Mouse (Mus musculus) cerebral cortex, adult 2 months (tissue): ENCODE results near the gene Trim39.

ENCODE experiments used
- WGBS: fragments of 180-500 bp; shearing (Covaris S2); methylation state at CpG from one replicate; pipeline ENCODE4 v1.1.7; 2018; 5-methylcytosine and 5-hydroxymethylcytosine counted together

The Trim39 gene

DNA sequence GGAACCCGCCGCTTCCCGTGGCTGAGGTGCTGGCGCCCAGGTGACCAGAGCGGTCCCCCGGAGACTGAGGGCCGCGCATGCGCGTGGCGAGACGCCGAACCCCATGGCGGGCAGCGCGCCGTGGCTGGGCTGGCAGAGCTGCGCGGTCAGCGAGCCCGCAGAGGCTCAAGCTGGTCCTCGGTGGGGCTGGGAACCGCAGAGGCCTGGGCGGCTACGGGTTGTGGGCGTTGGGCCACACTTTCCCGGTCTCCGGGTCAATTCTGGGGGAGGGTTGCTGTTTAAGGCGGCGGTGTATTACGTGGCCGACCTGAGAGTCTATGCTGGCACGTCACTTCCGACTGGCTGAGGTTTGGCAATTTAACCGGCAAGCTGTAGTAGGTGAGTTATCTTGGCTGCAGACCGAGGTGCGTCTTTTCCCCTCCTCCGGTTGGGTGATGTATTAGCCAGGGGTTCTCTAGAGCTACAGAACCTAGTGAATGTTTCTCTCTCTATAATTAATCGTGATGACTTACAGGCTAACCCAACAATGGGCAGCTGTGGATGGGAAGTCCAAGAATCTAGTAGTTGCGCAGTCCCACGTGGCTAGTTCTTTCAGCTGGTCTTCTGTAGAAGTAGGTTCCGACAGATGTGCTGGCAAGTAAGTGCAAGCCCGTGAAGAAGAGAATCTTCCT is at the start of gene Trim39:
Gene Trim39 (minus strand): TSS at position 662 of the 671 bp plus-strand sequence.
- WGBS = under 1% methylated on average over 43 of the region's 43 CpGs

DNA sequence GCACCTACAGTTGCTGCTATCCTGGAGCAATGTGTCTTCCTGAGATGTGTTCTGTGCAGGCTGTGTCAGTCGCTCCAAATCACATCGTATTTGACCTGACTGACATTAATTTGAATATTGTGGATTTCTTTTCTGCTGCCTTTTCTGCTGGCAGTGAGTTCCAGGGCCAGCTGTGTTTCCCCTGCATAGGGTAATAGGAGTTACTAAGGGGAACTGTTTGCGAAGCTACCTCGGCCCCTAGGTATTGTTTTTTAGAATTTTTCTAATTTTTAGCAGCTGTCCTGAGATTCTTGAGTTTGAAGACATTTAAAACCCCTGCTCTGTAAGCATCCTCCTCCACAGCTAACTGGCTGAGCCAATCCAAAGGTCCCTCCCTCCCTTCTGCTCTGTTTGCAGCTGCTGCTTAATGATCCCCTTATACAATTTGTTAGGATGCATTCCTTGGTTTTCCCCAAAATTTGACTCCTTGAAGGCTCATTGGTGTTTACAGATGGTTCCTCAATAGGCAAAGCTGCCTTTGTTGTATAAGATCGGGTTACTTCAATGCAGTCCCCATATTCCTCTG is 43.7 kb upstream of the Trim39 start:
- 23% methylated on average over 5 of the region's 5 CpGs for WGBS

DNA sequence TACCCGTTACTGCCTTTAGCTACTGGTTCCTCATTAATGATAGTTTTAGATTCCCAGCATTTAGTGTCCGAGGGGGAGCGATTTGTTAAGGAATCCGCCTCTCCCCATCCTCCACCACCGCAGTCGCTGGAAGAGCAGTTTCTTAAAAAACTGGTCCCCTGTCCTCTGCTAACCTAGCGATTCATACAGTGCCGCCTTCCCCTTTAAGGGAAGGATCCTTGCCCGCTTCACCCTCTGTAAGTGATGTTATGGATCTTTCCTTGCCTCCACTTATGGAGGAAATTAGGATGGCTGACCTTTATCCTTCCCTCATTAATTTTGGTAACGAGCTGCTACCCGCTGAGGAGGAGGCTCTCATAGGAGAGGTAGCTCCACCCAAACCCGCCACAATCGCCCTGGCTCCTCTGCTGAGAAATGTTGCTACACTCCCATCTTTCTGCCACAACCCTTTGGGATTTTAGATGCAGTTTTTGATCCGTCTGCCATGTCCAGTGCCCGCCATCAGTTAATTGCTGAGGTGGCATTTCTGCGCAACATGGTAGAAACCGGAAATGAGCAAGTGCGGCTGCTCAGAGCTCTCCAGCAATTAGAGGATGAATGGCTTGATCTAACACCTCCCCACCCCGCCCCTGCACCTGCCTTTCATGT is 43.1 kb upstream of the Trim39 start:
- WGBS = under 1% methylated on average over 19 of the region's 19 CpGs

DNA sequence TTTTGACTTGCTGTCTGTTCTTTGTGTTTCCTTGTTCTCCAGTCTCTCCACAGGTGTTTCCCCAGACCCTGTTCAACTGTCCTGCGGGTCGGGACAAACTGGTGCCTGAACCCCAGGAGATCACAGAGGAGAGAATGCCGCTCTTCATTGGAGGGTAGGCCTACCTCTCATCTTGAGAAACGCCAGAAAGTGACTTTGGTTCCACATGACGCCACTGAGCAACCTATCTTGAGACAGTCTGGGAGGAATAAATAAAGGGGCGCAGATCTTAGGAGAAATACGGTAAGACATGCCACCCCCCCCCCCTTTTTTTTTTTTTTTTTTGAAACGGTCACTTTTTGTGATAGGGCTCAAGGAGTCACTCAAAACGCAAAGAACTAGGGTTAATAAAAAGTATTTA is 42.5 kb upstream of the Trim39 start:
- 3% methylated on average over 9 of the region's 9 CpGs for WGBS

DNA sequence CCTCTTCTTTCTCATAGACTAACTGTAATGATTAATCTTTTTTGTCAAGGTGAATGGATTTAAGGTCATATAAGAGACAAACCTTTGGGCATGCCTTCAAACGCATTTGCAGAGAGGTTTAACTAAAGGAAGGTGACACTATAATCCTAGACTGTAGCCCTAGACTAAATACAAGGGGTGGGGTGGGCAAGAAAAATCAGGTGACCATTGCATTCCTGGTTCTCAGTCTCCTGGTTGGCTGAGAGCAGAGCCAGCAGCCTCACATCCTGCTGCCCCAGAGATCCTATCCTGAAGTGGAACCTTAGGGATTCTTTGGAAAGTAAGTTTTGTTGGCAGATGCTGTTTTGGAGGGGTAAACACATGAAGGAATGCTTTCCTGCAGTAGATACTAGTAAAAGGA is 37.2 kb upstream of the Trim39 start:
- 47% methylated on average over 1 of the region's 1 CpGs for WGBS

DNA sequence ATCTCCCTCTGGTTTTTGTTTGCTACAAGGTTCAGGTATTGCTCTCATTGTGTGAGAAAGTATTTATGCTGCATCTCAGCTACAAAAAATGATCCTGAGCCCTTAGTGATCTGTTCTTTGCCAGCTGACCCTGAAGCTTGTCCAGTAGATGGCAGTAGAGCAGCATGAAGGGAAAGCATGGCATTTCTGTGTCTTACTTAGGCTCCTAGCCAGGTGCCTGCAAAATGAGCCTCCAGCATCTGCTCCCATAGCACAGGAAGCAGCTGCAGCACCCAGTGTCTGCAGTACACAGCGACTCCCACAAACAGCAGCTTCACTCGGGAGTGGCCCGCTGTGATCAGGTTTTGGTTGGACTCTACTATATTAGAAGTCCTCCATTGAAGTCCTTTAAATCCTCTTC is 36.8 kb upstream of the Trim39 start:
- WGBS = 1% methylated on average over 3 of the region's 3 CpGs

DNA sequence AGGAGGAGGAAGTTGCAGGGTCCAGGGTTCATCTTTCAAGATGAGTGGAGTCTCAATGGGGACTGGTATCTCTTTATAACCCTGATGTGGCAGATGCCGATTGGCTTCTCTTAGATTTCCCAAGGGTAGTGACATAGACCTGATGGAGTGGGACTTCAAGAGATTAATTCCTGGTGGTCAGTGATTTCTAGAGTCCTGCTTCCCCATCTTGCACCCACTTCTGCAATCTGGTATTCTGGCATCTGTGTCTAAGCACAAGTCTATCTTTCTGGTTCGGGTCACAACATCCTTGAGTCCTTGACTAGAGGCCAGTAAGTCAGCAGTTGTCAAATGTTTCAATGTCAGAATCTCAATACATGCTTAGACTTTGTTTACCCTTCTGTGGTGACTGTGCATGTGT is 14.3 kb upstream of the Trim39 start, which contains the start of gene H2-M10.2:
Gene H2-M10.2 (minus strand): TSS at position 101 of the 400 bp plus-strand sequence.
- WGBS = 92% methylated on average over 2 of the region's 2 CpGs

DNA sequence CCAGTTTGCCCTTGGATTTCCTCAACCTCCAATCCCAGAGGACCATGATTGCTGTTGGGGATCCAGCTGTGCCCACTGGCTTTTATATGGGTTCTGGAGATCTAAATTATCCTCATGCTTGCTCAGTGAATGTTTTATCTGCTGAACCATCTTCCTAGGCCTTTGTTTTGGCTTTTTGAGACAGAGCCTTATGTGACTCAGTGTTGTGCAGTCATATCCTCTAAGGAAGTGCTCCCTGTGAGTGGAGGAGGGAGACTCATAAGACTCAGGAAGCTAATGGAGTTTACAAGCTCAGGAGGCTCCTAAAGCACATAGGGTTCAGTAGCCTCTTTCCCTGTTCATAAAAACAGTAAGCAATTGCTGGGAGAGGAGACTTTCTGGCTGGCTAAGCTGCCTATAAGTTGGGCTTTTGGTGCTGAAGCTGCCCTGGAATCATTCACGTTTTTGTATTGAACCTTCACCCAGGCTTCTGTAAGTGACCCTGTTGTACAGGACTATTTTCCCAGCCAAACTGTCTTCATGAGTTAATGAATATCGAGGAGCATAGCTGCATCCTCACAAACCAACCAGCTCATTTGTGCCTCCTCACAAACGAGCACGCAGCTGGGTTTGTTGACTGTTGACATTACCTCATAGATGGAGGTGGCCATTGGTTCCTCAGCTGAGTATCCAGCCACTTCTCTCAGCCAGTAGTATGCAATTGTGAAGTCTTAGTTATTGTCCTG is 9.6 kb upstream of the Trim39 start:
- 92% methylated on average over 4 of the region's 4 CpGs for WGBS

DNA sequence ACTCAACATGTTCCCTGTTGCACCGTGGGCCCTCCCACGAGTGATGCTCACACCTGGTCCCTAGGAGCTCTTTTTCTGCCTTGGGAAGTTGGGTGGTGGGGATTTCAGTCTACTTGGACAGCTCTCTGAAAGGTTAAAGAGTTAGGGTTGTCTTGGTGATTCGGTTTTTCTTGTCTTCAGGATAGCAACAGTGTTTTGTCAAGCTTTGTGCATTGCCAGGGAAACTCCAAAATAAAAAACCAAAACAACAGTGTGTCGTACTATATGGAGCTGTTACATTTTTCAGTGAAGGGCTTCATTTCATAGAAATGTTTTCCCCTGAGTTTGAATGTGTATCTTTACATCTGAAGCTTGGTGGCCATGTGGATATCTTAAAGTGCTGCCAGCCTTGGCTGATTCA is 2.7 kb upstream of the Trim39 start:
- WGBS = 63% methylated on average over 4 of the region's 4 CpGs

DNA sequence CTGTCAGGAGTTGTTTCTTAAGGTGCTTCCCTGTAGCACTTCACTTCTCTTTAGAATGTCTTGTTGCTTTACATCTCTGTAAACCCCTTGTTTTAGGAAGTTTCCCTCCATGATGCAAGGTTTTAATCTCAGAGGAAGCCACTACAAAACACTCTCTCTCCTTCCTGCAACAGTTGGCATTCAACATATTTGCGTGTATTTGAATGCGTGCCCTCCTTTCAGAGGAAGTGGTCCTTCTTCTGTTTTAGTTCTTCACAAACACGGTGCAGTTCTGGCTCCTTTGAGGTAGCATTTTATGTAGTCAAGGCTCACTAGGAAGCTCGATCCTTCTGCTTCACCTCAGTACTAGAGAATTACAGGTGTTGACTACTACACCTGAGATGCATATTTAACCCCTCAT is 1.7 kb upstream of the Trim39 start:
- WGBS = 46% methylated on average over 4 of the region's 4 CpGs

DNA sequence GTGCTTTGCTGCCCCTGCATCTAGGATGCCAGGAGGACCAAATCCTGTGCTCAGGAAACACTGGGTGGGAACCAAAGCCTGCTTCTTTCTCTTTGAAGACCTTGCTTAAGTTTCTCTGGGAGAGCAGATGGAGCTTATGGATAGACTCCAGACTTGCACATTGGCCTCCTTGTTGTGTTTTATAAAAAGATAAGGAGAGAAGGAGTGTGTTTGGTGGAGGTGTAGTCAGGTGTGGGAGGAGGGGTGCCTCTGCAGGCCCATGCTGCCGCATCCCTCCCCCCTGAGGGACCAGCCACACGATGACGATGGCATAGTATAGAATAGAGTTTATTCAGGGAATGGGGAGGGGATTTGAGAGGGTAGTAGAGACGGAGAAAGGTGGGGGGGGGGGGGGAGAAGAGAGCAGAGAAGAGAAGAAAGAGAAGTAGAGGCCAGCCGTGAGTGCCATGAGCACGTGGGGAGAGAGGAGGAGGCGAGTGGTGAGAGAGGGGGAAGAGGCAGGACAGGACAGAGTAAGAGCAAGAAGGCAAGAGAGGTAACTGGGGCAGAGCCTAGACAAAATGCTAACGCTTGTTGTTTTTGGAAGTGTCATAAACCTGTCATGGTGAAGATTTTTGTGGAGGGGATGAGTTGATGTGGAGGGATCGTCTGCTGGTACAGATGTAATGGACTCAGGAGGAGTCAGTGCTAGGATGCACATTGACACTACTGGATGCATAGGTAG is 758 bp upstream of the Trim39 start:
- WGBS = 49% methylated on average over 9 of the region's 9 CpGs

DNA sequence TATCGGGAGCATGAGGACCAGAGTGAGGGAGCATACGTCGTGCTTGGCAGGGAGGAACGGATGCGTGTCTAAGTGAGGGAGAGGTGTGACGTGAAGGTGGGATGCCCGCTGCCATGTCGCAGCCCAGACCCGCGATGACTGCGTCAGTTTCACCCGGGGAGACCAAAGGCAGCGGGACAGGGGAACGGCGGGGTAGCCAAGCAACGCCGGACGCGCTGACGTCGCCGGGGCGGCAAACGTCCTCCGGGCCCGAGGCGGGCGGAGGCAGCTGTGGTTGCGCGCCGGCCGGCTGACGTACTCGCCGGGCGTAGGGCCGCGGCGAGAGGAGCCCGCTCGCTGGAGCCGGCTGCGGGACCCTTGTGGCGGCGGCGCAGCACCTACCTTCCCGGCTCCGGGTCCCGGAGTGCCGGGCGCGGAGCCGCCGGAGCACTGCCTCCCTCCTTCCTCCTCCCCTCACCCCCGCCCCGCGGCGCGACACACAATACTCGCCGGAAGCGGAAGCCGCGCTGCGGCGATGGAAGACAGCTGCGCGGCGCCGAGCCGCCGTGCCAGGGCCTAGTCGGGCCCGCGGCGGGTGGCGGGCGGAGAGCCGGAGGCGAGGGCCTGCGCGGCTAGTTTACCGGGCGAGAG is 976 bp downstream of the Trim39 start:
- WGBS = under 1% methylated on average over 83 of the region's 84 CpGs

DNA sequence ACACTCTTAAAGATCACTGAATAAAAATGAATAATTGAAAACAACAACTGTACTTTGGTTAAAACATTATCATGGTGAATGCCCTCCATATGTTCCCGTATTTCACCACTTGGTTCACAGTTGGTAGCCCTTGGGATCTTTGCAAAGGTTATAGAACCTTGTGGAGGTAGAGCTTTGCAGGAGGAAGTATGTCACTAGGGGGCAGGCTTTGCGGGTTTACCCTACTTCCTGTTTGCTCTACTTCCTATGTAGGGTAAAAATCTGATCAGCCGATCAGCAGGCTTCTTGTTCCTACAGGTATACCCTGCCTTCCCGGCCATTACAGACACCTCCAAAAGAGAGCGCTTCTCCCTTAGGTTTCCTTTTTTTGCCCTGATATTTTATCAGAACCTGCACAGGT is 6.2 kb downstream of the Trim39 start:
- WGBS = 74% methylated on average over 5 of the region's 5 CpGs

DNA sequence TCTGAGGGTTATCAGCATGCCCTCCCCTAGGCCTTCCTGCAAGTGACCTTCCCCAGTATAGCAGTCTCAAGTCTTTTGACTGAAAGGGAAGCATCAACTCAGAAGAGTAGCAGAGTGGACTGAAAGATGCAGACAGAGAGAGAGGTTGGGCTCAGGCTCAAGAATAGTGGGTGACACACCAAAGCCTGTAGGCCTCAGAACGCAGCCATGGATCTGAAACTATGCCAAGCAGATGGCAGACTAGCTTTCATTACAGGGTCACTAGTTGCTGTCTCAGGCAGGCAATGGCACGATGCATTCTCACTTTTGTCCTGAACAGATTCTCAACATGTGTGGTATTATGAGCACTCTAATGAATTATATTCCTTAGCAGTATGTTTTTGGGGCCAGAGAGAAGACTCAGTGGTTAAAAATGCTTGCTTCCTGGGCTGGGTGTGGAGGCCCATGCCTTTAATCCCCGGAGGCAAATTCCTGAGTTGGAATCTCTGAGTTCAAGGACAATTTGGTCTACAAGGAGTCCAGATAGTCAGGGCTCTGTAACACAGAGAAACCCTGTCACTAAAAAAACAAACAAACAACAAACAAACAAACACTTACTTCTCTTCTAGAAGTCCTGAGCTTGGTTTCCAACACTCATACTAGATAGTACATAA is 7.6 kb downstream of the Trim39 start:
- WGBS = 62% methylated on average over 3 of the region's 3 CpGs

DNA sequence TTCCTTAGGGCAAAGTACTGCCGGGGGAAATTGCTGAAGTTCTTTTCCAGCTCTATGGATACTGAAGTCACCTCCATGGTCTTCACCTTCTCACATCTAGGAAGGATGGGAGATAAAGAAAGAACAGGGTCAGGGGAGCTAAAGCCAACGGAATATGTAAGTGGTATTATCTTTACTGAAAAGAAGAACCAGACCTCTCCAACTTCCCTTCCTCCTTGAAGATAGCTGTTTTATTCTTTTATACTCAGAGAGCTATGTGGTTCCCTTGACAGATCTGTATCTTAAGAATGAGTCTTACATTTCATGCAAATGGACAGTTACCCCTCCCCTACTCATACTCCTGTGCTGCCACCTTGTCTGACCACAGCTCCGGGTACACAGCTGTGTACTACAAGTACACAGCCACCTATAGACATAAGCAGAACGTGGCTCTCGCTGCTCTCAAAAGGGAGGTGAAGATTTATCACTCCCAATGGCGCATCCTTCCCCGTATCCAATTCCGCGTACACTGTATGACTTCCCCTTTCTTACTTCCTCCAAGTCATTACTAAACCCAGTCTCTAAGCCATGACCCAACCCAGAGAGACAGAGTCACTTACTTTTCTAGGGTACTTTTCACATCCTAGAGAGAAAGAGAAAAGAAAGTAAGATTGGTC is 10.4 kb downstream of the Trim39 start:
- WGBS = 92% methylated on average over 9 of the region's 9 CpGs

DNA sequence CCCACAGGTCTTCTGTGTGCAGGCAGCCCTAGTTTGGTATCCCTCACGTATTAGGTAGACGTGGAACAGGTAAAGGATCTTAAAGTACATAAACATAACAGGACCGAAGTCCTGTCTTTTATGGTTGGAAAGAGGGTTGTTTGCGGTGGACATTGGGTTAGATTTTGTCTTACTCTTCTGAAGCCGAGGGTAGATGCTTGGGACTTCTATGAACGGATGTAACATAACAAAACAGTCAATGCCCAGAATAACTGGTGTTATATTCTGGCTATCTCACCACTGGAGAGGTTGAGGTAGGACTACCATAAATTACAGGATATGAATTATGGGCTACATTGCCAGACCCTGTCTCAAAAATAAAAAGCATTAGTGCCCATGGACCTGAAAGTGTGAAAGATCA is 14.1 kb downstream of the Trim39 start, which contains the start of gene Rpp21:
Gene Rpp21 (minus strand): TSS at position 101 of the 400 bp plus-strand sequence.
- WGBS = 34% methylated on average over 6 of the region's 6 CpGs

DNA sequence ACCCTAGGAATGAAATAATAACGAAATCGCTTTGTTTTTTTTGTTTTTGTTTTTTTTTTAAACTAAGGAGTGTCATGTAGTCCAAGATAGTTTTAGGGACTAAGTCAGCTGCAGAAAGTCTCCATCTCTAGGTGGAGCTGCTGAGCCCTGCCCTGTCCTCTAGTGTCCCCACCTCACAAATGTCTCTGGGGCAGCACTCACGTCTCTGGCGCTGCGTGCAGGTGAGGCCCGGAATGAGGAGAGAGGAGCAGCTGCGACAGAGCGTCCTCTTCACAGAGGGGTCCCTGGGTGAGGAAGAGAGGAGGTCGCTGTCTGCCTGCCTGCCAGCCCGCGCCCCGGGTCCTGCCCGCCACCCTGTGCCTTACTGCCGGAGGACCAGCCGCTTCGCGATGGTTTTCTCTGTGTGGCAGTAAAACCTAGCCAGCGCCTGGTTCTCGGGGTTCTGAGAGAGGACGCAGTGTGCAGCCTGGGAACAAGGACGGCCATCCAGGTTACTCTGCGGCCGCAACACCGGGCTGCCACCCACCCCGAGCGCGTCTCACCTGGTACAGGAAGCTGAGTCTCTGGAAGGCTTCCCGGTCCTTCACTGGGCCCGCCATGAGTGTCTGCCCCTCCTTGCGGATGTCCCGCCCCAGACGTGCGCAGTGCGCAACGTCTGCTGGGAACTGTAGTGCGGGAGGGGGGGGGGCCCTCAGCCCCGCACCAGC is 14.7 kb downstream of the Trim39 start:
- WGBS = 0% methylated on average over 37 of the region's 37 CpGs

DNA sequence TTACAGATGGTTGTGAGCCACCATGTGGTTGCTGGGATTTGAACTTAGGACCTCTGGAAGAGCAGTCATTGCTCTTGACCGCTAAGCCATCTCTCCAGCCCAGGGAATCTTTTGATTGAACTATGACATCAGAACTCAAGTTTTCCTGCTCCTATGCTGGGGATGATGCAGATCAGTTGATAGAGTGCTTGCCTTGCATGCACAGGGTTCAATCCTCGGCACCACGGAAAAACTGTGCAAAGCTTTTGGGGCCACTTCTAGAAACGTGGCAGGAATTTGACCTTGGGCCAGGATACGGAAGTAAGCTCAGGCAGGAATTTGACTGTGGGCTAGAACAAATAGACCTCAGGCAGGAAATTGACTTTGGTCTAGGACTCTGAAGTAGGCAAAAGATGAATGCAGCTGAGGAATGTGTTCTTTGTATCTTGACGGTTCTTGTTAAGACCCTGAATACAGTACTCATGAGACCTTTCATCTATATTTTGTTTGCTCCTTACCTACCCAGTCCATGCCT is 18.9 kb downstream of the Trim39 start:
- 70% methylated on average over 6 of the region's 6 CpGs for WGBS

DNA sequence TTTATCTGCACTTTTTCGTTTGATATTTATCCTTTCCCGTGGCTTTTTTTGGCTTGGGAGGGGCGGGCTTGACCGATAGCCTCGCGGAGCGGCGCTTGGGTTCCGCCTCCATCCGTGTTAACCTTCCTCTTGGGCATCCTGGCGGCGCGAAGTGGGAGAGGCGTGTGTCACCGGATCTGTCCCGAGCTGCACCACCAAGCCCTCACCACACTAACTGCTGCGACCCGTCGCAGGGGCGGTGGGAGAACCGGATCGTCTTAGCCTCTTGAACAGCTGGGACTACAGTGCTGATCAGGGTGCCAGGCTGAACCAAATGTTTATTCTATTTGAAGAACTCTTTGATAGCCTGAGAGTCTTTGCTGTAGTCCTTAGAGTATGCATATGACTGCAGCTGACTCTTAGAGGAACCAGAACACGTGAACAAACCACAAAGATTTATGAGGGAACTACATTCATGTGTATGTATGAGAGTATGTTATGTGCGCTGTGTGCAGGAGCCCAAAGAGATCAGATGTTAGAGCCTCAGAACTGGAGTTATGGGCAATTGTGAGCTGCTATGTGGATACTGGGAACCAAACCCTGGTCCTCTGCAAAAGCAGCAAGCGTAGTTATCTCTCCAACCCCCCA is 19.7 kb downstream of the Trim39 start:
- 9% methylated on average over 25 of the region's 25 CpGs for WGBS
